ENCODE assay signal across 8 mouse cellular contexts in the genomic region with DNA sequence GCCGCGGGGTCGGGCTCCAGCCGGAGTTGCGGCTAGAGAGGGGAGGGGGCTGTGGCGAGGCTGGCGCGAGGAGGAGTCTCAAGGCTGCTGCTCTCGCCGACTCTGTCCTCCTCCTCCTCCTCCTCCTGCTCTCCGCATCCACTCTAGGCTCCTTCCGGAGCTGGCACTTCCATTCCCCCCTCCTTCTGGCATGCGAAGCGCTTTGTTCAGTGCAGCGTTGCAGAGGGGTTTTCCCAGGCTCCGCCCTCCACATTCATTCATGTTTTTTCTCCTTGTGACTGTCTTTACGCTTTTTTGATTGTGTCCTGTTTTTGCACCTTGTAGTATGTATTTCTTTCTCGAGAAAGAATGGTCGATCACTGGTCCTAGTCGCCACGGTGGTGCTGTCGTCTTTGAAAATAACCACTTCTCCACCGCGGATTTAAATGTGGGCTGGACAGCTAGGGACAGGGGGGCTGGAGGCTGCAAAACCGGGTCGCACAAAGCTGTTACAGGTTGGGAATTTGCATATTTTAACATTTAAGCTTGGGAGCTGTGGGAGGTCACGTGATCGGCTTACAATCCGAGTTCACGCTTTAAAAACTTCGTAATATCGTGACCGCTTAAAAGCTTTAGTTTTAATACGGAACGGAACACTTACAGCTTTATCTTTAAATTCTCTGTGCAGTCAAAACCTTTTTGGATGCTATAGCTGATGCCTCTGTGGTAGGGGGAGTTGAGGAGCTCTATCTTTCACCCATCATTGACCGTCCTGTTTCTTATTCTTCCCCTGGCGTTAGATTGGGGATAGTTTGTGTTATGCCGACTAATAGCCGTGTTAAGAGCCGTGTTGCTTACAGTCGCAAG. TPM values are rescaled to one million over a fixed set of nuclear protein-coding genes. Genes with fewer than 3 reads are reported as not detected.
DNase-seq lines count a peak whose midpoint lies in the region; ATAC-seq lines count a peak whose summit lies in the region.

No protein-coding gene starts in this region.

- peak; percentile 48 for ATAC-seq in intestine, embryonic 14.5 days (replicated peaks; ENCODE audit: low FRiP score, low TSS enrichment, low read depth)
- ATAC-seq in megakaryocyte-erythroid progenitor cell, adult 5-6 weeks (replicated peaks; ENCODE audit: low FRiP score, low TSS enrichment, poor library complexity, severe bottlenecking) = peak; percentile 52

- H3K27ac ChIP-seq in intestine, embryonic 14.5 days (ENCODE audit: low read depth) = peak overlapping the region; percentile 96

- no peaks in the 10 kb centered on the region for H3K27me3 ChIP-seq in intestine, embryonic 14.5 days (replicated peaks; ENCODE audit: control insufficient read depth, insufficient read depth, low read length)

- peak overlapping the region; percentile 85 for H3K9ac ChIP-seq in intestine, embryonic 14.5 days (ENCODE audit: low read length)

- peaks cover 17% of the 10 kb centered on the region for H3K36me3 ChIP-seq in intestine, embryonic 14.5 days (ENCODE audit: control insufficient read depth, insufficient read depth, low read length)

- no peaks in the 10 kb centered on the region for H3K9me3 ChIP-seq in intestine, embryonic 14.5 days (ENCODE audit: control insufficient read depth, low read length)

- DNase-seq in adrenal gland, adult 2 months = peak; percentile 85
- DNase-seq in embryo, embryonic 10 days (ENCODE audit: low spot score) = peak; percentile 85
- peak; percentile 64 for DNase-seq in gastrocnemius, postnatal 14 days
- DNase-seq in intestine, embryonic 14.5 days (ENCODE audit: low spot score) = peak; percentile 87
- DNase-seq in left cerebral cortex, postnatal 25 days (ENCODE audit: low spot score in 2 of 2) = peak; percentile 66 to 84
- peak; percentile 61 for DNase-seq in right cerebral cortex, postnatal 14 days
- peak; percentile 80 for DNase-seq in yolk sac, embryonic 10.5 days (ENCODE audit: low spot score)

- peak overlapping the region; percentile 81 for H3K4me2 ChIP-seq in intestine, embryonic 14.5 days (ENCODE audit: low read length)

- under 1% methylated on average over 36 of the region's 41 CpGs for WGBS in intestine, embryonic 14.5 days

- peak overlapping the region; percentile 85 for H3K4me3 ChIP-seq in intestine, embryonic 14.5 days (ENCODE audit: low read depth, low read length)

- intact Hi-C loops in gastrocnemius, postnatal 14 days (cut with DNase I; ENCODE audit: low total_unique reads) = no loop called here
- intact Hi-C loops in left cerebral cortex, postnatal 25 days (cut with DNase I) = loop anchor here (1.0 to 5.0 kb wide), 5 partner anchors 48 to 304 kb away; partner anchors contain the start of gene Edn1

- H3K4me1 ChIP-seq in intestine, embryonic 14.5 days (replicated peaks; ENCODE audit: control insufficient read depth, insufficient read depth, low read length) = peaks cover 11% of the 10 kb centered on the region

RNA-seq across cellular contexts. Expression of gene Hivep1, which starts 1.1 kb away (rescaled TPM):
- 10 to 100 TPM; 25.7 to 34.4 TPM for total RNA-seq in adrenal gland, adult 2 months (2021)
- polyA plus RNA-seq in adrenal gland, adult 2 months (2012; rRNA removed) = 17.8 and 21.8 TPM in 2 replicates
- total RNA-seq in gastrocnemius, postnatal 14 days (2021) = 10 to 100 TPM; 12.1 to 16.2 TPM
- polyA plus RNA-seq in intestine, embryonic 14.5 days (2014; fragmentation: Nextera tagmentation; extraction: Ambion mirVana) = 9.6 and 10.0 TPM in 2 replicates
- 10 to 100 TPM; 54.3 to 72.7 TPM for total RNA-seq in left cerebral cortex, postnatal 25 days (2021)
- total RNA-seq in megakaryocyte-erythroid progenitor cell, adult 5-6 weeks (2014; fragmentation: Nextera tagmentation) = 38.6 and 51.5 TPM in 2 replicates
- total RNA-seq in megakaryocyte-erythroid progenitor cell, adult 5-6 weeks (2017) = 12.3 and 27.0 TPM in 2 replicates

Comparison
In these comparisons a context has a peak if more than half of its experiments do, and no peak if none do; other contexts are left out.
1. Peak in every context shown above with its lines: DNase-seq, ATAC-seq, H3K4me3 ChIP-seq and H3K27ac ChIP-seq.